Mouse (Mus musculus): ENCODE measurements around the gene S100a6.

DNA sequence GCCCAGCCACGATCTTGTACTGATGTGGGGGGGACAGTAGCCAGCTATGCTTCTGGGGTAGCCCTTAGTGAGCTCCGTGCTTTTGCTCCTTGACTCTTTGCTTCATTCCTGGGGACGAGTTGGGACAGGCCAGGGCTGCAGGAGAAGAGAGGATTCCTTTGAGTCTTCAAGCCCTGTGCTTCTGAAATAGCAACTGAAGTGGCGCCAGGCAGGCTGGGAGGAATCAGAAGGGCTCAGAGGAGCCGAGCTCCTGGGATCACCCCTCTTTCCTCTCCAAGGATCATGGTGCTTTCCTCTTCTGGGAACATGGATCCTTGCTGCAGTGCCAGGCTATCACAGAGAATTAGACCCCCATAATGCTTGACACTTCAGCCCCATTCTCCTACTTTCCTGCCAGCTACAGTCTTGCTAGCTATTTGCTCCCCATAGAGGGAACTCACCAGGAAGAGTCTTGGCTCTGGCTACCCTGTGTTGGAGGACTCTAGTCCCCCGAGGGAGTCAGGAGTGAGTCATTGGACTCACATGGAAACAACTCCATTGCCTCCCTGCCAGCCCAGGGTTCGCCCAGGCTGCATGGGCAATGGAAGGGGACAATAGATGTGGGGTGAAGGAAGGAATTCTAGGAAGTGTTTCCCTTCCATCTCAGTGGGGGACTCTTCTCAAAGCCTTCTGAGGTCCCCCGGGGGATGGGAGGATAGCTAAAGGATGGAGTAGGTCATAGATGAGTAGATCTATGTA lies 12.1 kb upstream of the S100a6 start:
- TF ChIP-seq POLR2A (IDR thresholded peaks at IDR 0.05; ENCODE audit: low read depth, low read length) (no peak), CTCF (IDR thresholded peaks at IDR 0.05; ENCODE audit: extremely low read depth, insufficient read depth, insufficient read length, insufficient replicate concordance) (no peak)

All from spleen, adult 2 months (tissue).